Mouse (Mus musculus): Measurements from ENCODE around the gene Zmynd12. TPM values are rescaled to one million over a fixed set of nuclear protein-coding genes. Genes with fewer than 3 reads are reported as not detected.

Gene Zmynd12
- polyA plus RNA-seq, 1 experiment from 2014 or later: 0.14 TPM

DNA sequence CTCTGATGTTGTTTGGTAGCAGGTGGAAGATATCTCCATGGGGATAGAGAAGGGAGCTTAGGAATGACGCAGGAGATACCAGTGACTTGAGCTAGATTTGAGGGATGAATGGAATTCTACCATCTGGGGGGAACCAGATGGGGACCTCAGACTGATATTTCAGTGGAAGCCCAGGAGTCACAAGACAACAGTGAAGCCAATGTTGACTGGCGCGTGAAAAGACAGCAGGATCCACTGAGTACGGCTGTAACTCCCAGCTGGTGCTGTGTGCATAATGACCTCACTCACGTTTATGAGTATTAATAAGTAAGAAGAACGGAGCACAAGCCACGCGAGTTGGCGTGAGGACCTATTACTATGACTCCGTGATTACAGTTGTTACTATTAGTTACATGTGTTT, 67.1 kb downstream of the Zmynd12 start:
- Histone ChIP-seq H3K36me3 (ENCODE audit: control insufficient read depth, insufficient read depth) (no peaks in the 10 kb centered on the region), H3K27me3 (replicated peaks; ENCODE audit: control insufficient read depth, insufficient read depth, low read length) (no peaks in the 10 kb centered on the region; the same call in 1 of the 2 replicates), H3K9me3 (ENCODE audit: control insufficient read depth, low read length) (no peaks in the 10 kb centered on the region), H3K4me1 (replicated peaks; ENCODE audit: control insufficient read depth, insufficient read depth, low read length) (peaks cover 16% of the 10 kb centered on the region), H3K27ac (ENCODE audit: low read length) (no peak overlapping the region), H3K4me2 (ENCODE audit: low read length) (no peak overlapping the region), H3K4me3 (replicated peaks; ENCODE audit: low read length) (no peak overlapping the region), H3K9ac (replicated peaks; ENCODE audit: low read depth, low read length) (no peak overlapping the region)
- 65% methylated on average over 10 of the region's 10 CpGs for WGBS
- no peak for ATAC-seq

DNA sequence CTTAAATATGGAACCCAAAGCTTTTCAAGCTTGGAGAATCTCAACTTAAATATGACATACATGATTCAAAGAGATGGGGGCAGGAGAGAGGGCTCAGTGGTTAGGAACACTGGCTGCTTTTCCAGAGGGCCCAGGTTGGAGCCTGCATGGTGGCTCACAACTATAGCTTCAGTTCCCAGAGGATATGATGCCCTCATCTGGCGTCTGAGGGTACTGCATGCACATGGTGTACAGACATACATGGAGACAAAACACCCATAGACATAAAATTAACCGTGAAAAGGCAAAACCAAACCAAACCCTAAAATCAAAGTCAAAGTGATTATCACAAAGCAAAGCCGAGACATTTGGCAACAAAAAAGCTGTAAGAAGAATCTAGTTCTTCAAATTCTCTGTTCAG, 68.2 kb downstream of the Zmynd12 start:
- 78% methylated on average over 3 of the region's 3 CpGs for WGBS
- H3K36me3 ChIP-seq (ENCODE audit: control insufficient read depth, insufficient read depth): no peaks in the 10 kb centered on the region
- H3K9me3 ChIP-seq (ENCODE audit: control insufficient read depth, low read length): no peaks in the 10 kb centered on the region
- no peak overlapping the region for H3K4me3 ChIP-seq (replicated peaks; ENCODE audit: low read length)
- no peak for ATAC-seq
- no peak overlapping the region for H3K4me2 ChIP-seq (ENCODE audit: low read length)
- peaks cover 16% of the 10 kb centered on the region for H3K4me1 ChIP-seq (replicated peaks; ENCODE audit: control insufficient read depth, insufficient read depth, low read length)
- no peak overlapping the region for H3K27ac ChIP-seq (ENCODE audit: low read length)
- H3K9ac ChIP-seq (replicated peaks; ENCODE audit: low read depth, low read length): no peak overlapping the region
- H3K27me3 ChIP-seq (replicated peaks; ENCODE audit: control insufficient read depth, insufficient read depth, low read length): no peaks in the 10 kb centered on the region; the same call in 1 of the 2 replicates

DNA sequence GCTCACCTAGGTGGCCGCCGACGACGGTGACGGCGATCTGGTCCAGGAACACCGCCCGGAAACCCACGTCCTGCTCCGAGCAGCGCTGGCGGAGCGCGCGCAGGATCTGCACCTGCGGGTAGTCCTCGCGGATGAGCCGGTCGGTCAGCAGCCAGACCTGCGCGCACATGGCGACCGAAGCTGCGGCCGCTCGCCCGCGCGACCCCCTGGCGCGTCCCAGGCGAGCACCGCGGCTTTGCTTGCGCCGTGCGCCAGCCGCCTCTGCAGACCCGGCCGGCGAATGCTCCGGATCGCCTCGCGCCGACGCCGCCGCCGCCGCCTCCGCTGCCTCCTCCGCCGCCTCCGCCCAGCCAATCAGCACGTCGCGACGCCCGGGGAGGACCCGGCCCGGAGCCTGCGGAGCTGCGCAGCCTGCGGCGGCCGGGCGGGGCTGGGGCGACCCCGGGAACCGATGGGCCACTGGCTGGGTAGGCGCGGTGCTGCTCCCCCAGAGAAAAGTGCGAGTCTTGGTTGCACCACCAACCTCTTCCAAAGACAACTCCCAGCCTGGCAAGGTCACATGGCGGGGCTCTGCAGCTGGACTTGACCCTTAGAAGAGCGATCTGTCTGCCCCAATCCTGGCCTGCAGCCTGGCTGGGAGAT, 69.8 kb downstream of the Zmynd12 start, which contains the start of gene Rimkla:
TSS of gene Rimkla (minus strand) at position 338 of the 642 bp plus-strand sequence.
- H3K36me3 ChIP-seq (ENCODE audit: control insufficient read depth, insufficient read depth): no peaks in the 10 kb centered on the region
- no peaks in the 10 kb centered on the region for H3K9me3 ChIP-seq (ENCODE audit: control insufficient read depth, low read length)
- H3K4me2 ChIP-seq (ENCODE audit: low read length): peak within 1 kb of the TSS; percentile 88
- H3K27me3 ChIP-seq (replicated peaks; ENCODE audit: control insufficient read depth, insufficient read depth, low read length): no peaks in the 10 kb centered on the region; the same call in 1 of the 2 replicates
- H3K4me3 ChIP-seq (replicated peaks; ENCODE audit: low read length): peak within 1 kb of the TSS; percentile 74
- peak; percentile 97 for ATAC-seq
- H3K4me1 ChIP-seq (replicated peaks; ENCODE audit: control insufficient read depth, insufficient read depth, low read length): peaks cover 16% of the 10 kb centered on the region
- H3K9ac ChIP-seq (replicated peaks; ENCODE audit: low read depth, low read length): peak within 1 kb of the TSS; percentile 80
- WGBS: under 1% methylated on average over 73 of the region's 77 CpGs
- H3K27ac ChIP-seq (ENCODE audit: low read length): peak within 1 kb of the TSS; percentile 58

DNA sequence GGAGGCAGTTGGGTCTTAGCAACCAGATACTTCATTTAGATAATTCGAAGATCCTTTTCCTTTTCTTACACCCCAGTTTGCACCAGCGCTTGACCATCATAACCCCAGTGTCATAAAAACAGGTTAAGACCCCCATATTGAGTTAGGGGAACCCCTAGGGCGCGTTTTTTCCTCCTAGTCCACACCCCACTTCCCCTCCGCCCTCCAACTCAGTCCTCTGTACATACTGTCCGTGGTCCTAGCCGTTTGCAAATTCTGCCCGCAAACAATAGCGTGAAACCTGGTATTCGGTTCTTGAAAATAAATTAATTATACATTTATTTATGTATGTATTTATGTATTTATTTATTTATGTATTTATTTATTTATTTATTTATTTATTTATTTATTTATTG, 70.3 kb downstream of the Zmynd12 start:
- peak; percentile 21; the same call in 1 of the 2 replicates for ATAC-seq
- H3K9me3 ChIP-seq (ENCODE audit: control insufficient read depth, low read length): no peaks in the 10 kb centered on the region
- no peaks in the 10 kb centered on the region for H3K36me3 ChIP-seq (ENCODE audit: control insufficient read depth, insufficient read depth)

DNA sequence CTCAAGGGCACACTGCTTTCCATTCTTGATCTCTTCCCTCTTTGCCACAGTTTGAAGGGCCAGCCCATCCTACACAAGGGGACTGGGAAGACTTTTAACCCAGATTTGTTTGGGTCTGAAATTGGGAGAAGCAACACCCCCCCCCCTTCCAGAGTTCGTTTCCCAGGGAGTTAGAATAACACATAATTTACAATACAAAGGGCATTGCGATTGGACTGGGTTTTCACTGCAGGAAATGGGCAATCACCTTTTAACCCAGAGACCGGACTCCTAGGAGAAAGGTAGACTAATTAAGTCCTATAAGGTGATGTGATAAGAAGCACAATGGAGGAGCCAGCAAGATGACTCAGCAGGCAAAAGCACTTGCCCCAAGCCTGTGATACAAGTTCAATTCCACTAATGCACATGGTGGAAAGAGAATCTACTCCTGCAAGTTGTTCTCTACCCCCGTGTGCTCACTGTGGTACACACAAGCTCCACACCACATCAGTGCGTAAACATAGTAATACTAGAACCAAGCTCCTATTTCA, 75.8 kb downstream of the Zmynd12 start:
- 57% methylated on average over 5 of the region's 5 CpGs for WGBS
- no peak for ATAC-seq

More for the DNA sequence above, 70.3 kb downstream of the Zmynd12 start:
- H3K4me1 ChIP-seq (replicated peaks; ENCODE audit: control insufficient read depth, insufficient read depth, low read length): peaks cover 16% of the 10 kb centered on the region
- H3K9ac ChIP-seq (replicated peaks; ENCODE audit: low read depth, low read length): peak overlapping the region; percentile 80
- peak overlapping the region; percentile 88 for H3K4me2 ChIP-seq (ENCODE audit: low read length)
- peak overlapping the region; percentile 58; the same call in 1 of the 2 replicates for H3K27ac ChIP-seq (ENCODE audit: low read length)
- H3K4me3 ChIP-seq (replicated peaks; ENCODE audit: low read length): peak overlapping the region; percentile 74
- WGBS: 36% methylated on average over 10 of the region's 10 CpGs
- H3K27me3 ChIP-seq (replicated peaks; ENCODE audit: control insufficient read depth, insufficient read depth, low read length): no peaks in the 10 kb centered on the region; the same call in 1 of the 2 replicates

DNA sequence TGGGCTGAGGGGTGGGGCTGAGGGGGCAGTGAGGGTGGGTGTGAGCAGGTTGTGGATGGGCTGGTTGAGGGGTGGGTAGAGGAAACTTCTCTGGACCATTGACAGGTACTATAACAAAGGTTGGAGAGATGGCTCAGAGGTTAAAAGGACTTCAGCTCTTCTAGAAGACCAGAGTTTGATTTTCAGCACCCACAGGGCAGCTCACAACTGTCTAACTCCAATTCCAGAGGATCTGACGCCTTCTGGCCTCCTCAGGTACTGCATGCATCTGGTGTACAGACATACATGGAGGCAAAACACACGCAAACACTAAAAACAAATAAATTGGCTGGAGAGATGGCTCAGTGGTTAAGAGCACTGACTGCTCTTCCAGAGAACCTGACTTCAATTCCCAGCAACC, 89.0 kb downstream of the Zmynd12 start:
- no peak overlapping the region for H3K27ac ChIP-seq (ENCODE audit: low read length)
- no peaks in the 10 kb centered on the region for H3K36me3 ChIP-seq (ENCODE audit: control insufficient read depth, insufficient read depth)
- H3K27me3 ChIP-seq (replicated peaks; ENCODE audit: control insufficient read depth, insufficient read depth, low read length): no peaks in the 10 kb centered on the region
- ATAC-seq: no peak
- no peaks in the 10 kb centered on the region for H3K4me1 ChIP-seq (replicated peaks; ENCODE audit: control insufficient read depth, insufficient read depth, low read length)
- H3K9me3 ChIP-seq (ENCODE audit: control insufficient read depth, low read length): no peaks in the 10 kb centered on the region
- H3K9ac ChIP-seq (replicated peaks; ENCODE audit: low read depth, low read length): no peak overlapping the region
- H3K4me3 ChIP-seq (replicated peaks; ENCODE audit: low read length): no peak overlapping the region
- no peak overlapping the region for H3K4me2 ChIP-seq (ENCODE audit: low read length)
- WGBS: 60% methylated on average over 2 of the region's 2 CpGs

More for the DNA sequence above, 75.8 kb downstream of the Zmynd12 start:
- no peak overlapping the region for H3K9ac ChIP-seq (replicated peaks; ENCODE audit: low read depth, low read length)
- no peak overlapping the region for H3K27ac ChIP-seq (ENCODE audit: low read length)
- H3K9me3 ChIP-seq (ENCODE audit: control insufficient read depth, low read length): no peaks in the 10 kb centered on the region
- H3K36me3 ChIP-seq (ENCODE audit: control insufficient read depth, insufficient read depth): no peaks in the 10 kb centered on the region
- H3K4me1 ChIP-seq (replicated peaks; ENCODE audit: control insufficient read depth, insufficient read depth, low read length): no peaks in the 10 kb centered on the region
- H3K4me2 ChIP-seq (ENCODE audit: low read length): no peak overlapping the region
- H3K27me3 ChIP-seq (replicated peaks; ENCODE audit: control insufficient read depth, insufficient read depth, low read length): no peaks in the 10 kb centered on the region; the same call in 1 of the 2 replicates
- no peak overlapping the region for H3K4me3 ChIP-seq (replicated peaks; ENCODE audit: low read length)

DNA sequence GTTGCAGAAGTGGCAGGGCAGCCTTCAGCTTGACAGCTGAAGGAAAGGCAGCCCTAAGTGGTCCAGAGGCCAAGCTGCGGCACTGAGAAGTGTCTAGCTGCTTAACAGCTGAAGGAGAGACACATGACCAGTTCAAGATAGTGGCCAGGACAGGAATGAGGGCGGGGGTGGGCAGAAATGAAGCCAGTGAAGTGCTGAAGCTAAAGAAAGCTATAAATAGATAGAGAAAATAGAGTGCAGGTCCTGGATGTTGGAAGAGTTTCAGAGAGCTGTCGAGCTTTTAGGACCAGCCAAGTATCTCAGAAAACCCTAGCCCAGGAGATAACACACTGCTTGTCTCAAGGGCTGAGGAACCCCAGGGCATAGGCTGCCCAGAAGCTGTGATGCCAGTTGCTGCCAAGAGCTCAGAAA, 90.1 kb downstream of the Zmynd12 start:
- Histone ChIP-seq H3K4me3 (replicated peaks; ENCODE audit: low read length) (no peak overlapping the region), H3K9me3 (ENCODE audit: control insufficient read depth, low read length) (no peaks in the 10 kb centered on the region), H3K4me1 (replicated peaks; ENCODE audit: control insufficient read depth, insufficient read depth, low read length) (no peaks in the 10 kb centered on the region), H3K9ac (replicated peaks; ENCODE audit: low read depth, low read length) (no peak overlapping the region), H3K27me3 (replicated peaks; ENCODE audit: control insufficient read depth, insufficient read depth, low read length) (no peaks in the 10 kb centered on the region), H3K27ac (ENCODE audit: low read length) (no peak overlapping the region), H3K36me3 (ENCODE audit: control insufficient read depth, insufficient read depth) (no peaks in the 10 kb centered on the region), H3K4me2 (ENCODE audit: low read length) (no peak overlapping the region)
- ATAC-seq: no peak
- 71% methylated on average over 3 of the region's 3 CpGs for WGBS

Other genes with a start within 250 kb of the Zmynd12 start
- gene Zfp691, start 248.6 kb upstream of the Zmynd12 start, polyA plus RNA-seq (2015; fragmentation: Nextera tagmentation; extraction: Ambion mirVana): 3.7 and 6.1 TPM in 2 replicates
- 0.16 and 0.54 TPM in 2 replicates for gene Ermap, start 232.8 kb upstream of the Zmynd12 start, polyA plus RNA-seq (2015; fragmentation: Nextera tagmentation; extraction: Ambion mirVana)
- gene Svbp, start 227.5 kb upstream of the Zmynd12 start, polyA plus RNA-seq (2015; fragmentation: Nextera tagmentation; extraction: Ambion mirVana): 235 and 249 TPM in 2 replicates
- 0.39 and 0.49 TPM in 2 replicates for gene Tmem269, start 204.6 kb upstream of the Zmynd12 start, polyA plus RNA-seq (2015; fragmentation: Nextera tagmentation; extraction: Ambion mirVana)
- 27.9 and 30.1 TPM in 2 replicates for gene AU022252, start 190.1 kb upstream of the Zmynd12 start, polyA plus RNA-seq (2015; fragmentation: Nextera tagmentation; extraction: Ambion mirVana)
- gene P3h1, start 189.9 kb upstream of the Zmynd12 start, polyA plus RNA-seq (2015; fragmentation: Nextera tagmentation; extraction: Ambion mirVana): 9.3 and 9.4 TPM in 2 replicates
- gene Cldn19, start 167.4 kb upstream of the Zmynd12 start, polyA plus RNA-seq (2015; fragmentation: Nextera tagmentation; extraction: Ambion mirVana): 0.08 and 0.09 TPM in 2 replicates
- 731 and 789 TPM in 2 replicates for gene Ybx1, start 128.2 kb upstream of the Zmynd12 start, polyA plus RNA-seq (2015; fragmentation: Nextera tagmentation; extraction: Ambion mirVana)
- 60.5 and 63.3 TPM in 2 replicates for gene Ppih, start 102.3 kb upstream of the Zmynd12 start, polyA plus RNA-seq (2015; fragmentation: Nextera tagmentation; extraction: Ambion mirVana)
- gene Ccdc30, start 7.3 kb upstream of the Zmynd12 start, polyA plus RNA-seq (2015; fragmentation: Nextera tagmentation; extraction: Ambion mirVana): 11.4 and 15.5 TPM in 2 replicates
- gene Ppcs, start 394 bp upstream of the Zmynd12 start, polyA plus RNA-seq (2015; fragmentation: Nextera tagmentation; extraction: Ambion mirVana): 16.2 and 16.4 TPM in 2 replicates
- gene Rimkla, start 69.8 kb downstream of the Zmynd12 start, polyA plus RNA-seq (2015; fragmentation: Nextera tagmentation; extraction: Ambion mirVana): 22.9 and 23.3 TPM in 2 replicates
- gene Foxj3, start 114.2 kb downstream of the Zmynd12 start, polyA plus RNA-seq (2015; fragmentation: Nextera tagmentation; extraction: Ambion mirVana): 39.0 and 41.4 TPM in 2 replicates
- gene Frg2f1, start 116.7 kb downstream of the Zmynd12 start, polyA plus RNA-seq (2015; fragmentation: Nextera tagmentation; extraction: Ambion mirVana): 5.3 and 8.6 TPM in 2 replicates
- not detected in 2 replicates for gene Guca2a, start 214.9 kb downstream of the Zmynd12 start, polyA plus RNA-seq (2015; fragmentation: Nextera tagmentation; extraction: Ambion mirVana)
- gene Guca2b, start 236.1 kb downstream of the Zmynd12 start, polyA plus RNA-seq (2015; fragmentation: Nextera tagmentation; extraction: Ambion mirVana): not detected in 2 replicates

Data from forebrain, embryonic 16.5 days (tissue).